Mouse (Mus musculus) forebrain, embryonic 16.5 days (tissue): ENCODE measurements around the gene BC051665. TPM values are rescaled to one million over a fixed set of nuclear protein-coding genes. Genes with fewer than 3 reads are reported as not detected.

Source experiments
- ATAC-seq: fragments of 200-750 bp; cut with Nextera tagmentation; 2 replicates; pipeline ENCODE4 v1.8.0; 2017; ENCODE audit warnings: mild to moderate bottlenecking, moderate library complexity
- H3K27ac ChIP-seq: fragments of 300-500 bp; sonication (generic); 2 replicates; pipeline ENCODE4 v1.5.1; 2014; ENCODE audit warnings: low read length, control low read depth
- H3K27me3 ChIP-seq: fragments of 300-500 bp; sonication (generic); replicated peaks from 2 replicates; pipeline ENCODE4 v1.6.1; 2014; ENCODE audit warnings: low read length; ENCODE audit not compliant: control insufficient read depth, insufficient read depth
- H3K36me3 ChIP-seq: fragments of 300-500 bp; sonication (generic); 2 replicates; pipeline ENCODE4 v1.6.1; 2014; ENCODE audit not compliant: control insufficient read depth, insufficient read depth
- H3K4me1 ChIP-seq: fragments of 300-500 bp; sonication (generic); replicated peaks from 2 replicates; pipeline ENCODE4 v1.6.1; 2014; ENCODE audit warnings: low read length; ENCODE audit not compliant: control insufficient read depth, insufficient read depth
- H3K4me2 ChIP-seq: fragments of 300-500 bp; sonication (generic); 2 replicates; pipeline ENCODE4 v1.6.1; 2014; ENCODE audit warnings: mild to moderate bottlenecking, low read length, control low read depth
- H3K4me3 ChIP-seq: fragments of 300-500 bp; sonication (generic); replicated peaks from 2 replicates; pipeline ENCODE4 v1.5.1; 2014; ENCODE audit warnings: mild to moderate bottlenecking, low read length, control low read depth
- H3K9ac ChIP-seq: fragments of 300-500 bp; sonication (generic); replicated peaks from 2 replicates; pipeline ENCODE4 v1.6.1; 2014; ENCODE audit warnings: low read depth, low read length, control low read depth
- H3K9me3 ChIP-seq: fragments of 300-500 bp; sonication (generic); 2 replicates; pipeline ENCODE4 v1.6.1; 2016; ENCODE audit warnings: low read length; ENCODE audit not compliant: control insufficient read depth
- WGBS: fragments of 180-500 bp; shearing (Covaris S2); extraction: QIAGEN DNeasy Blood & Tissue Kit; methylation state at CpG from one replicate; pipeline ENCODE4 v1.1.7; 2014; 5-methylcytosine and 5-hydroxymethylcytosine counted together
- polyA plus RNA-seq: library from polyadenylated mRNA; unstranded; fragments of >200 nt; fragmentation: Nextera tagmentation; extraction: Ambion mirVana; gene quantifications from 2 replicates; pipeline ENCODE4 v1.2.1, GENCODE M21; 2015

BC051665 gene
- polyA plus RNA-seq, 1 experiment from 2014 or later: not detected

DNA sequence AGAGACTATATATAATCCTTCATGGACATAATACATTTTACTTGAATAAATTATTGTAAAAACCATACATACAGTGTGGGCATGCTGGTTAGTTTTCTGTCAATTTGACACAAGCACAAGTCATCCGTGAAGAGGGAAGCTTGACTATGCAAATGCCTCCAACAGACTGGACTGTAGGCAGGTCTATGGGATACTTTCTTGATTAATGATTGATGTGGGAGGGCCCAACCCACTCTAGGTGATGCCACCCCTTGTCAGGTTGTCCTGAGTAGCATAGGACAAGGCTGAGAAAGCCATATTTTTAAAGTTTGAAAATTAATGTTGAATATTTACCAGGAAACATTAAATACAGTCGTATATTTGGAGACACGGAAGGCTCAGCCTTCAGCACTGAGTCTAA lies 5.6 kb downstream of the BC051665 start:
- H3K9ac ChIP-seq: no peak overlapping the region
- no peaks in the 10 kb centered on the region for H3K27me3 ChIP-seq
- no peak for ATAC-seq
- 91% methylated on average over 3 of the region's 3 CpGs for WGBS
- H3K4me3 ChIP-seq: no peak overlapping the region
- no peaks in the 10 kb centered on the region for H3K4me1 ChIP-seq
- H3K9me3 ChIP-seq: no peaks in the 10 kb centered on the region
- no peaks in the 10 kb centered on the region for H3K36me3 ChIP-seq
- no peak overlapping the region for H3K4me2 ChIP-seq
- H3K27ac ChIP-seq: no peak overlapping the region

DNA sequence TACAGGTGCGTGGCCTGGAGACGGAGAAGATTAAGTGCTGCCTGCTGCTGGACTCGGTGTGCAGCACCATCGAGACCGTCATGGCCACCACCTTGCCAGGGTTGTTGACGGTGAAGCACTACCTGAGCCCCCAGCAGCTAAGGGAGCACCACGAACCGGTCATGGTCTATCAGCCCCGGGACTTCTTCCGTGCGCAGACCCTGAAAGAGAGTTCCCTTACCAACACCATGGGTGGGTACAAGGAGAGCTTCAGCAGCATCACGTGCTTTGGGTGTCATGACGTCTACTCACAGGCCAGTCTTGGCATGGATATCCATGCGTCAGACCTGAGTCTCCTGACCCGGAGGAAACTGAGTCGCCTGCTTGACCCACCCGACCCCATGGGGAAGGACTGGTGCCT lies 25.0 kb downstream of the BC051665 start:
- no peaks in the 10 kb centered on the region for H3K4me1 ChIP-seq
- no peak overlapping the region for H3K4me2 ChIP-seq
- no peak overlapping the region for H3K9ac ChIP-seq
- no peak overlapping the region for H3K4me3 ChIP-seq
- no peaks in the 10 kb centered on the region for H3K9me3 ChIP-seq
- 98% methylated on average over 17 of the region's 17 CpGs for WGBS
- H3K27ac ChIP-seq: no peak overlapping the region
- peaks cover 28% of the 10 kb centered on the region for H3K36me3 ChIP-seq
- no peaks in the 10 kb centered on the region for H3K27me3 ChIP-seq
- no peak for ATAC-seq

DNA sequence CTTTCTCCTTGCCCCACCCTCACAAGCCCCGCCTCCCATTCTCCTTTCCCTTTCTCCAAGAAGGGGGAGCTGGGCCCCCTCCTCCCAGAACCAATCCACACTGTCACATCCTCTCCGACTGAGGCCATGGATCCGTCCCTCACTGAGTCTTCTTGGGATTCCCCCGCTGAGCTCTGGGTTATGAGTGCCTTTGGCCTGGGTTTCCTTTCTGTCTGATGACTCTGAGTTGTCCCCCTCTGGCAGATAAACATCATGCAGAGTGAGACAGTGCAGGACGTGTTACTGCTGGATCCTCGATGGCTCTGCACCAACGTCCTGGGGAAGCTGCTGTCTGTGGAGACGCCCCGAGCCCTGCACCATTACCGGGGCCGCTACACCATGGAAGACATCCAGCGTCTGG lies 25.8 kb downstream of the BC051665 start:
- ATAC-seq: no peak
- Histone ChIP-seq H3K27ac (no peak overlapping the region), H3K4me3 (no peak overlapping the region), H3K9ac (no peak overlapping the region), H3K4me2 (no peak overlapping the region), H3K4me1 (no peaks in the 10 kb centered on the region), H3K9me3 (no peaks in the 10 kb centered on the region), H3K27me3 (no peaks in the 10 kb centered on the region), H3K36me3 (peaks cover 28% of the 10 kb centered on the region)
- 96% methylated on average over 12 of the region's 12 CpGs for WGBS

DNA sequence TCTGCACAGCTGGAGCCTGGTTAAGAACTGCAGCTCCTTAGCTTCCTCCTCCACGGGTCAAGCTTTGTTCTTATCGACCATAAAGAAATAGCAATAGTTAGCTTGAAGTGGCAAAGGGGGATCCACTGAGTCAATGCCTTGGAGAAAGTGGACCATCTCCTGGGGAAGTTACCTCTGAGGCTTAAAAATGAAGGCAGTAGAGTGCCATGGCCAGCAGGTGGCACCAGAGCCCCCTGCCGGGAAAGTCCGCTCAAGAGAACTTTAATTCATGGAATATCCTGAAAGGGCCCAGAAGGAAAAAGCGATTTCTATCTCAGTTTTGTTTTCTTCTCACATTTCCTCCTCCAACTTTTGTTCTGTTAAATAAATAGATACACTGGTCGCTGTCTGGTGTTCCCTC lies 27.0 kb downstream of the BC051665 start:
- no peaks in the 10 kb centered on the region for H3K4me1 ChIP-seq
- WGBS: 32% methylated on average over 6 of the region's 6 CpGs
- no peak overlapping the region for H3K4me2 ChIP-seq
- no peak overlapping the region for H3K9ac ChIP-seq
- no peaks in the 10 kb centered on the region for H3K27me3 ChIP-seq
- H3K27ac ChIP-seq: no peak overlapping the region
- peaks cover 33% of the 10 kb centered on the region for H3K36me3 ChIP-seq
- no peak overlapping the region for H3K4me3 ChIP-seq
- ATAC-seq: no peak
- H3K9me3 ChIP-seq: no peaks in the 10 kb centered on the region

DNA sequence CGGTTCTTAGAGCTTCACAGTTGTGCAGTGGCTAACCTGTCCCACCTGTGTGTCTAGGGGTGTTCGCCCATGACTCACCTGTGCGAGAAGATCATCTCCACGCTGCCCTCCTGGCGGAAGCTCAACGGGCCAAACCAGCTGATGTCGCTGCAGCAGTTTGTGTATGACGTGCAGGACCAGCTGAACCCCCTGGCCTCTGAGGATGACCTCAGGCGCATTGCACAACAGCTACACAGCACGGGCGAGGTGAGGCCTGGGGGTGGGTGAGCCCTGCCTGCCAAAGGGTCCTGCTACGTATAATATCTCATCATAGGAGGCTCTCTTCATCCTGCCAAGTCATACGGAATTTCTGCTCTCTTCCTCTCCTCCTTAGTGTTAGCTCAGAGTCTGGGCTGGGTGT lies 28.9 kb downstream of the BC051665 start:
- no peaks in the 10 kb centered on the region for H3K9me3 ChIP-seq
- 88% methylated on average over 13 of the region's 13 CpGs for WGBS
- no peak overlapping the region for H3K9ac ChIP-seq
- no peaks in the 10 kb centered on the region for H3K4me1 ChIP-seq
- H3K27me3 ChIP-seq: no peaks in the 10 kb centered on the region
- H3K36me3 ChIP-seq: peaks cover 49% of the 10 kb centered on the region
- H3K4me2 ChIP-seq: no peak overlapping the region
- H3K27ac ChIP-seq: no peak overlapping the region
- no peak overlapping the region for H3K4me3 ChIP-seq
- ATAC-seq: no peak

DNA sequence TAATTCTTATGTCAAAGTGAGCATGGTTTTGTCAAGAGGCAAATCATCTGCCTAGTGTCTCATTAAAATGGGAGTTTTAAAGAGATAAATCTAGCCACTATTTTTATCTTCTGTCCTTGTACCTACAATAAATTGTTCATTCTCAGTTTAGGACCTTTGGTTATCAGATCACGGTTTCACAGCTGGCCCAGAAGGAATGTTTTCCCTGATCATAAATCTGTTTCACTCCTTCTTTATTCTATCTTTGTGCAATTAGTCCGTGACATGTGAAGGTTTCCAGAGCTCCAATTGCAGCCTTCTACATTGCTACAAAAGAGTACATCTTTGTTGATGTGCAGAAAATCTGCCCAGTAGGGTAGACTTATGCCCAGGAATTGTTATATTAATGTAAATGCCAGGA lies 30.9 kb downstream of the BC051665 start:
- H3K27ac ChIP-seq: no peak overlapping the region
- WGBS: 86% methylated on average over 2 of the region's 2 CpGs
- no peaks in the 10 kb centered on the region for H3K27me3 ChIP-seq
- ATAC-seq: no peak
- H3K9ac ChIP-seq: no peak overlapping the region
- no peak overlapping the region for H3K4me2 ChIP-seq
- H3K36me3 ChIP-seq: peaks cover 54% of the 10 kb centered on the region
- H3K4me1 ChIP-seq: no peaks in the 10 kb centered on the region
- no peak overlapping the region for H3K4me3 ChIP-seq
- no peaks in the 10 kb centered on the region for H3K9me3 ChIP-seq

DNA sequence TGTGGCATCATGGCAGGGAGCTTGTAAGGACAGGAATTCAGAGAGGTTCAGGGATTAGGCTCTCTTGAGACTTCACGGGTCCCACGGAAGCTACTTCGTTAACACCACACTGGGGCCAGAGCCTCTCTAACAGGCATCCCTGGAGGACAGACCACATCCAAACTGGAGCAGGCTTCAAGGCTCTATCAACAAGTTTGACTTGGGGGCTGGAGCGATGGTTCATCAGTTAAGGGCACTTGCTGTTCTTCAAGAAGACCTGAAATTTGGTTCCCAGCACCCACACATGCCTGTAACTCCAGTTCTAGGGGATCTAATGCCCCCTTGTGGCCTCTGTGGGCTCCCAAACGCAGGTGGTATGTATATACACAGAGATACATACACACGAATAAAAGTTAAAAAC lies 32.9 kb downstream of the BC051665 start:
- H3K4me1 ChIP-seq: no peaks in the 10 kb centered on the region
- 93% methylated on average over 6 of the region's 6 CpGs for WGBS
- H3K9ac ChIP-seq: no peak overlapping the region
- no peak overlapping the region for H3K4me3 ChIP-seq
- ATAC-seq: no peak
- H3K36me3 ChIP-seq: peaks cover 61% of the 10 kb centered on the region
- no peaks in the 10 kb centered on the region for H3K9me3 ChIP-seq
- no peaks in the 10 kb centered on the region for H3K27me3 ChIP-seq
- H3K4me2 ChIP-seq: no peak overlapping the region
- no peak overlapping the region for H3K27ac ChIP-seq

DNA sequence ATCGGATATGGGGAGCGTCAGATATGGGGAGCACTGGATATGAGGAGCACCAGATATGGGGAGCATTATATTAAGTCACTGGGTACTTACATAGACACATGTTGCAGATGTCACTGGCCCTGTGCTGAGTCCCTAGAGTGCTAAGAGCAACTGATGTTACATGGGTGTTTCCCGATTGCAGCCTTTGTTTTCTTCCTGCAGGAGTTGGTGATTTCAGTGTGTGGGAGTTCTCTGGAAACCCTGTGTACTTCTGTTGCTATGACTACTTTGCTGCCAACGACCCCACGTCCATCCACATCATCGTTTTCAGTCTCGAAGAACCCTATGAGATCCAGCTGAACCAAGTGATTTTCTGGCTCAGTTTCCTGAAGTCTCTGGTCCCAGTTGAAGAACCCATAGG lies 35.2 kb downstream of the BC051665 start:
- Histone ChIP-seq H3K36me3 (peaks cover 58% of the 10 kb centered on the region), H3K27me3 (no peaks in the 10 kb centered on the region), H3K9me3 (no peaks in the 10 kb centered on the region), H3K27ac (no peak overlapping the region), H3K9ac (no peak overlapping the region), H3K4me2 (no peak overlapping the region), H3K4me1 (no peaks in the 10 kb centered on the region), H3K4me3 (no peak overlapping the region)
- 94% methylated on average over 7 of the region's 7 CpGs for WGBS
- no peak for ATAC-seq

DNA sequence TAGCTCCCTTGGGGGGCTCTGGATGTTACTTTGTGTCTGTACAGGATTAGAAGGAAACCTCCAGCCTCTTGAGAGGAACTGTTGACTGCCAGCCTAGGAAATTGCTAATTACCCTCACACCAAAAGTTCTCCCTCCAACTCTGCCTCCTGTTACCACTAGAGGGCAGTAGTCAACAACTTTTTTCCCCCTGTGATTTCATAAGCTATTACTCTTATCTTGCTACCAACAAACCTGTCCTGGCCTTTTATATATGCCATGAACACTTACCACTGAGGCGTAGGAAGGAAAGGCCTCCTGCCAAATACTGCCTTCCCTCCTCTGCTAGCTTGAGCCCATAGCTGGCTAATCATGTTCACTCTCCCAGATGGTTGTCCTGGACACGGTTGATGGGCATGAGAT lies 37.6 kb downstream of the BC051665 start:
- H3K4me2 ChIP-seq: no peak overlapping the region
- ATAC-seq: no peak
- H3K27me3 ChIP-seq: no peaks in the 10 kb centered on the region
- H3K9ac ChIP-seq: no peak overlapping the region
- no peak overlapping the region for H3K4me3 ChIP-seq
- peaks cover 47% of the 10 kb centered on the region for H3K36me3 ChIP-seq
- peaks cover 6% of the 10 kb centered on the region for H3K4me1 ChIP-seq
- no peaks in the 10 kb centered on the region for H3K9me3 ChIP-seq
- no peak overlapping the region for H3K27ac ChIP-seq
- 90% methylated on average over 2 of the region's 2 CpGs for WGBS

DNA sequence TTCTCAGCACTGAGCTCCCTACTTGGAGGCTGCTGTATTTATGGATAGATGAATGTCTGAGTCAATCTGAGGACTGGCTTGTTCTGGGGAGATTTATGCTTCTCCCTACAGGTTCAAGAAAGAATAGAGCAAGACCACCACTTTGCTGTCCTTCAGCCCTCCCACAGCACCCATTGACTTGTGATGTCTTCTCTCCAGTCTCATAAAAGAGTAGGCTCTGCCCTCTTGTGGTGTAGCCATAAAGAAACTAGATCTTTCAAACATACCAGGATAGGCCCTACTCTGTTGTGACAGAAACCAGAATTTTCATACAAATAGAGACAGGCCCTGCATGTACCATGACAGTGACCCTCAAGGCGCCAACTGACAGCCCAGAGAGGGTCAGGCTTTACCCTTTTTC lies 39.0 kb downstream of the BC051665 start:
- WGBS: 91% methylated on average over 1 of the region's 1 CpGs
- H3K9me3 ChIP-seq: no peaks in the 10 kb centered on the region
- no peak overlapping the region for H3K4me2 ChIP-seq
- no peak for ATAC-seq
- H3K4me1 ChIP-seq: peaks cover 13% of the 10 kb centered on the region
- no peak overlapping the region for H3K27ac ChIP-seq
- H3K9ac ChIP-seq: no peak overlapping the region
- no peaks in the 10 kb centered on the region for H3K27me3 ChIP-seq
- H3K36me3 ChIP-seq: peaks cover 34% of the 10 kb centered on the region
- no peak overlapping the region for H3K4me3 ChIP-seq
